Mouse (Mus musculus): ENCODE results near the gene Strbp.
A peak's percentile ranks its signal among the peaks of the same experiment; 100 is the strongest.
"Not testable (repeated sequence)": the region's sequence is repeated elsewhere in the genome, so short reads cannot be mapped to it uniquely, and the experiment has no call there.

Strbp gene

GRCm38 (mm10) chr2:37518561-37519285 lies 184.9 kb downstream of the Strbp start:
- DNase-seq, result no peak

GRCm38 (mm10) chr2:37516922-37517462 lies 186.7 kb downstream of the Strbp start:
- DNase-seq, result peak; percentile 75

DNA sequence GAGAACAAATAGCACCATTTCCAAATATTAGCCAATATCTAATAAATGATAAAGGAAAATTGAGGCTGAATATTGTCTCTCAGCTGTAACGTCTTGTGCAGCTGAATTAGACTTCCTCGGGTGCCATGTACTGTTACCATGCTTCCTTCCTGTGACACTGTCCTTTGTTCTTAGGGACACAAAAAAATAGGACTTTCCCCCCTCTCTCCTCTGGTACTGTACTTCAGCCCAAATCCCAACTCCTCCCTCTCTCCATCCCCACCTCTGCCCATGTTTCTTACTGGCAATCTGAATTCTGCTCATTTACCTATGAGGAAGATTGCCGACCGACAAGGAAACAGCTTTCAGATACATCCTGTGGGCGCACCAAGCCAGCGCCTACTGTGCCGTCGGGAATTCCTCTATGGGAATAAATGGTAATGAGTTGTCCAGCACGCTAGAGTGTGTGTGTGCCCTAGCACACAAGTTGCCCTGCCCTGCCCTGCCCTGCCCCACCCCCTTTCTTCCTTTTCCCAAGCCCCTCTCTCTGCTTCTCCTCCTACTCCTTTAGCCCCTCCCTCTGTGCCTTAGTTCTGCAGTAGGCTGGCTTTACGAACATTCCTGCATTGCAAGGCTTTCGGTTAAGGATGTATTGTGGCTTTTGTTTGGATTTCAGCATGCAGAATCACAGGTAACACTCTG lies 187.5 kb downstream of the Strbp start, which contains the start of gene Gpr21:
Gpr21 (plus strand) TSS at position 303 of the 681 bp plus-strand sequence.
- DNase-seq, result peak; percentile 4

GRCm38 (mm10) chr2:37511134-37511901 lies 192.3 kb downstream of the Strbp start:
- DNase-seq, result no peak

GRCm38 (mm10) chr2:37505856-37506255 lies 197.8 kb downstream of the Strbp start:
- not testable (repeated sequence) for DNase-seq

DNA sequence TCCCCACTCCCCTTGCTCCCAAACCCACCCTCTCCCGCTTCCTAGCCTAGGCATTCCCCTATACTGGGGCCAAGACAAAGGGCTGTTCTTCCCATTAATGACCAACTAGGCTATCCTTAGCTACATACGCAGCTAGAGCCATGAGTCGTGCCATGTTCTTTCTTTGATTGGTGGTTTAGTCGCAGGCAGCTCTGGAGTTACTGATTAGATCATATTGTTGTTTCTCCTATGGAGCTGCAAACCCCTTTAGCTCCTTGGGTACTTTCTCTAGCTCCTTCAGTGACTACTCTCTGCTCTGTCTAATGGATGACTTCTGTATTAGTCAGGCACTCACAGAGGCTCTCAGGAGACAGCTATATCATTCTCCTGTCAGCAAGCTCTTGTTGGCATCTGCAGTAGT lies 206.3 kb downstream of the Strbp start:
- no peak for DNase-seq

DNA sequence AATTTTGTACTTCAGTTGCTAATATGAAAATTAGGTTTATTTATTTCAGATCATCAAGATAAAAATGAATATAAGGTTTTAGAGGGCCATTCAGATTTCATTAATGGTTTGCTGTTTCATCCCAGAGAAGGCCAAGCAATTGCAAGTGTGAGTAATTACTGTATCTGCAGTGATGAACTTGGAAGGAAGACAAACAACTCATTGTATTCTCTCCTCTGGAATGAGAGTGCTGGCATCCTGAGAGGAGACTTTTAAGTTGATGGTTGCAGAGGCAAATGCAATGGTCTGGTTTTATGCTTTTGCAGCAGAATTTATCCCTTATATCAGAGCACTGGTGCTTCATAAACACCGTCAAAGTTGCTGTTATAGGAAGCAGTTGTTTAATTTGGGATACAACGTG lies 214.7 kb downstream of the Strbp start:
- DNase-seq, result no peak

DNA sequence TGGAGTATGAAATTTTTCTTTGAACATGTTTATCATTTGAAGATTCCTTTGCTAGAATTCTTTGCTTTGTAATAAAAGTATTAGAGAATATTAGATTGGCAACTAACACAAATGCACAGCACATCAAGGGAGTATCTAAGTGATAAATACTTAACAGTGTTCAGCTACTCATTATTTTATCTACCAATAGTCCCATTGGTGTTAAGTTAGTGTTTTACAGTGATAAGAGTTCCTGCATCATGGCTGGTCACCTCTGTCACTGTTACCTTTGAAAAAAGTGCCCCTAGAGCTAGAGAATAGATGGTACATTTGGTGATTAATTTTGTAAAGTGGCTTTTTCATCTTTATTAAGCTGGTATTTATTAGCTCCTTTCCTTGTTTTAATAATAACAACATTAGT lies 217.3 kb downstream of the Strbp start:
- DNase-seq, result no peak

- no peak for DNase-seq
These were observed 218.3 kb downstream of the Strbp start for GRCm38 (mm10) chr2:37485370-37485769.

- no peak for DNase-seq
These were observed 219.5 kb downstream of the Strbp start for GRCm38 (mm10) chr2:37484165-37484564.

GRCm38 (mm10) chr2:37480039-37480438 lies 223.6 kb downstream of the Strbp start:
- no peak for DNase-seq

GRCm38 (mm10) chr2:37479559-37479958 lies 224.1 kb downstream of the Strbp start:
- no peak for DNase-seq

GRCm38 (mm10) chr2:37466266-37466665 lies 237.4 kb downstream of the Strbp start:
- no peak for DNase-seq

GRCm38 (mm10) chr2:37460707-37461106 lies 243.0 kb downstream of the Strbp start:
- DNase-seq, result no peak

GRCm38 (mm10) chr2:37452376-37452760 lies 251.3 kb downstream of the Strbp start:
- no peak for DNase-seq

DNA sequence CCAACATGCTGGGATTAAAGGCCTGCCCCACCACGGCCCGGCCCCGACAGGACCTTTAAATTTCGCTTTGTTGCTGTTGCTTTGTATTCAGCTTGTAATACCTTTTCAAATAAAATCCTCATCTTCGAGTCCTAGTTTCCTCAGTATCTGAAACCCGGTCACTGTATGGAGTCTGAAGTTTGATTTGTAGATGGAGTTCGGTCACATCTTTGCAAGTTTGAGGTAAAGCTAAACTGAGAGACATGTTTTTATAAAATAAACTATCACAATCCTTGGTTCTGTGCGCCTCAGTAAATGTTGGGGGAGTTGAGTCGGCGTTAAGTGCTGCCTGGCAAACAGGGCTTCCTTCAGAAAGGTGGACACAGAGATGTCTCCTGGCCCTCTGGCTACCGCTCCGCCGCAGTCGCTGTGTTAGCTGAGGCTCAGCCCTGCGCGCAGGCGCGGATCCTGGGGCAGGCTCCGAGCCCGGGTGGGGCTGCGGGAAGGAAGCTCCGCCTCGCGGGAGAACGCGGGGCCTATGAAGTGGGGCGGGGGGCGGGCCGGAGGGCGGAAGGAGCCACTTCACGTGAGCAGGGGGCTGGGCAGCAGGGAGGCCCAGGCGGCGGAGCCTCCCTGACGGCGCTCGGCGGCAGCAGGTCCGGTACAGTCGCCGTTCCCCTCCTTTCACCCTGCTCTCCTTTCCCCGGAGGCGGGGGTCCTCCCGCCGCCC lies 251.8 kb downstream of the Strbp start:
- DNase-seq, result peak; percentile 94

DNA sequence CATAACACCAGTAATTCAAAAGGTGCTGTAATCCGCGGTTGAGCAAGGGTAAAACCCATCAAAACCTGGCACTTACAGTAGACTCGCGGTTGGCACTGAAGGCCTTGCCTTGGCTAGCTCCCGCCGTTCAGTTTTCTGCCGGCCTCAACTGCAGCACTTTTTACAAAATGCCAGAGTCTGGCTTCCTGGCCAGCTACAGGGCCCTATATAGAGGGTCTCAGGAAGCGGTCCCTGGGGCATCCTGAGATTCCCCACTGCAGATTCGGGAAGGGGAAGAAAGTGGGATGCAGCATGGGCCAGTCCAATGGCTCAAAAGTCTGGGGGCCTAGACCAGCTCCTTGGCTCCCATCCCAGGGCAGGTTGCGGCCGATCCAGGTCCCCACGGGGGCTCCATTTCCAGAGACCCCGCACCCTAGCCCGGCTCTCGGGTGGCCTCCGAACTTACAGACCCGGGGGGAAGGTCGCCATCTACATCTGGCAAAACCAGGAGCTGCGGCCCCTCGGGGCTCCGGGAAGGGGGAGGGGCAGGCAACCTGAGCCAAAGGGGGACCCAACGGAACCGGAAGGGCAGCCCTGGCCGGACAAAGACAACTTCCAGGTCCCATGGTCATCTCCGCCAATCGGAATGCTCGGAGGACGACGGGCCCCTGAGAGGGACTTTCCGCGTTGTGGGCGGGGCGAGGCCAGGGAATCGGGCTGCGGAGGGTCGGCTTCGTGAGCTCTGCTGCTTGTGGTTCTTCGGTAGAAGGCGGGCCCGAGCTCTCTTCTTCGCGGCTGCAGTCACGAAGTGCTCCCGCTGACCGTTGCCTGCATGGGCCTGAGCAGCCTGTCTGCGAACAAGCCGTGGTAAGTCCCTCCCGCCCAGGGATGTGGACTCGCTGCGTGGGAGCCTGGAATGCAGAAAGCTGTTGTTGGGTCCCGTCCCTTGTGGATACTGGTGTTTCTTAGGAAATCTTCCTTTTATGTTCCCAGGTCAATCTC lies 260.8 kb downstream of the Strbp start, which contains the start of the genes Zbtb26, Zbtb6 and Rabgap1:
Zbtb26 (minus strand) TSS at position 525 of the 981 bp plus-strand sequence.
Zbtb6 (minus strand) TSS at position 561 of the 981 bp plus-strand sequence.
Rabgap1 (plus strand) TSS at position 669 of the 981 bp plus-strand sequence.
- peak; percentile 94 for DNase-seq
